Mouse (Mus musculus): ENCODE measurements at regions not wholly inside any gene's neighbourhood (a gene's known extent, or its start where the extent isn't known, plus 50 kb on each side); places are given as distances from the start of the nearest gene placed in this dataset.

DNA sequence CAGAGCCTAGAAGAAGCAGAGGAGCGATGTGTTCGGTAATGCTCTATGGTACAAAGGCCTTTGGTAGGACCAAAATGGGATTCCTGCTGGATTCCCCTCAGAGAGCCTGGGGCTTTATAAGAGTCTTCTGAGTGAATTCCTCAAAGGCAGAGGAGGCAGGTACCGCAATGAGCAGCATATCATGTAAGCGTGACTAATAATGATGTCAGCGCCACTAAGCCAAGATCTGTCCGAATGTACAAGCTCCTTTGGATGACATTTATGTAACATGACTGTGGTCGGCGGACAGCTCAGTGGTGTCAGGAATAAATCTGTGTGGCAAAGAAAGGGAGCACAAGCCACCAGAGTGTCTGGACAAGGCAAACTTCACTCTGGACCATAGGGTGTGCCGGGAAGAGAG is 61.5 kb upstream of the Fer start:
- TF ChIP-seq CTCF (IDR thresholded peaks at IDR 0.05; ENCODE audit: control insufficient read depth, insufficient read depth, insufficient read length), result no peak
- no peak for TF ChIP-seq CEBPB (IDR thresholded peaks at IDR 0.05; ENCODE audit: low read depth)
- TF ChIP-seq MYOD1 (IDR thresholded peaks at IDR 0.05; ENCODE audit: control insufficient read depth, insufficient read length, low read depth), result no peak
- TF ChIP-seq USF1 (IDR thresholded peaks at IDR 0.05; ENCODE audit: low read depth), result no peak
- TF ChIP-seq MAX (IDR thresholded peaks at IDR 0.05), result no peak
